Mouse (Mus musculus): ENCODE results near the gene Rpp25. TPM values are rescaled to one million over a fixed set of nuclear protein-coding genes. Genes with fewer than 3 reads are reported as not detected.

Rpp25 gene
- polyA plus RNA-seq, 1 experiment from 2014 or later: 4.2 TPM

DNA sequence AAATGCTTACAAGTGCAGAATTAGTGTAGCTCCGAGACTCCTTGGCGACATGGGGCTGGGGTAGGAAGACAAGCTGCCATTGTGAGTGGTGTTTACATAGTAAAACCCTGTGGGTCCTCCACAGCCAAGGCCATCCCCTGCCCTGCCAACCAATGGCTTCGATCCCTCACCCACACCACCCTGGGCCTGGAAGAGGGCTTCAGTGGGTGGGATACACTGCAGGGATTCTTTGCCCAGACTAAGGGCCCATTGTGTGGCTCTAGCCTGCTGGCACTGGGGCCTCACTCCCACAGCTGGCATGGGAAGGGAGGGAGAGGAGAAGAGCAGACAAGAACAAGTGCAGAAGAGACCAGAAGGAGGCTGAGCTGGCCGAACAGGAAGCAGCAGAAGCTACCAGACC lies 34.9 kb upstream of the Rpp25 start:
- DNase-seq (ENCODE audit: low spot score): no peak
- TF ChIP-seq CTCF (IDR thresholded peaks at IDR 0.05; ENCODE audit: low read depth): no peak

DNA sequence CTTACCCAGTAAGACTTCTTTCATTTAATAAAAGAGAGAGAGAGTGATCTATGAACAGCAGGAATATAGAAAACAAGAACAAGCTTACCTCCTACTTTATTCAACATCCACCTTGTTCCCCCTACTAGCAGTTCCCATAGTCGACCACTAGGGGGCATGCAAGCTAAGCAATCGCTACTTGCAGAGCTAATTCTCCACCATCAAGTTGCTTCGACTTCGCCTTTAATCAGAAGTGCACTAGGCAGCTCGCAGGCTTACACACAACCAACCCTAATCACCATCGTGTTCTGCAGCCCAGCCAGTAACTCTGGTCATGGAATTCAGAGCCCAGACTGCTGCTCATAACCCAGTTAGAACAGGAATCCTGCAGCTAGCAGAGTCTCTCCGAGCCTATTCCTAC lies 18.1 kb upstream of the Rpp25 start:
- Histone ChIP-seq H3K9ac (ENCODE audit: low read depth, low read length) (no peak overlapping the region), H3K27me3 (ENCODE audit: insufficient read depth, low read length) (no peaks in the 10 kb centered on the region), H3K27ac (no peak overlapping the region), H3K36me3 (ENCODE audit: insufficient read depth, low read length) (no peaks in the 10 kb centered on the region), H3K4me1 (replicated peaks; ENCODE audit: insufficient read depth, low read length) (no peaks in the 10 kb centered on the region), H3K4me2 (ENCODE audit: low read length) (no peak overlapping the region), H3K9me3 (replicated peaks; ENCODE audit: low read length) (no peaks in the 10 kb centered on the region), H3K4me3 (replicated peaks; ENCODE audit: low read depth, low read length) (no peak overlapping the region)
- ATAC-seq (replicated peaks; ENCODE audit: low FRiP score, low read depth) (no peak; the same call in 1 of the 2 replicates), DNase-seq (ENCODE audit: low spot score) (peak; percentile 91)
- WGBS: 12% methylated on average over 7 of the region's 7 CpGs
- TF ChIP-seq CTCF (IDR thresholded peaks at IDR 0.05; ENCODE audit: low read depth): peak; percentile 97

More for the DNA sequence above, 34.9 kb upstream of the Rpp25 start:
- Histone ChIP-seq H3K27ac (no peak overlapping the region), H3K4me2 (ENCODE audit: low read length) (no peak overlapping the region), H3K4me1 (replicated peaks; ENCODE audit: insufficient read depth, low read length) (no peaks in the 10 kb centered on the region), H3K9me3 (replicated peaks; ENCODE audit: low read length) (no peaks in the 10 kb centered on the region), H3K27me3 (ENCODE audit: insufficient read depth, low read length) (no peaks in the 10 kb centered on the region), H3K4me3 (replicated peaks; ENCODE audit: low read depth, low read length) (no peak overlapping the region), H3K36me3 (ENCODE audit: insufficient read depth, low read length) (no peaks in the 10 kb centered on the region), H3K9ac (ENCODE audit: low read depth, low read length) (no peak overlapping the region)
- no peak for ATAC-seq (replicated peaks; ENCODE audit: low FRiP score, low read depth)
- 81% methylated on average over 4 of the region's 4 CpGs for WGBS

- H3K9me3 ChIP-seq (replicated peaks; ENCODE audit: low read length): no peaks in the 10 kb centered on the region
- no peaks in the 10 kb centered on the region for H3K27me3 ChIP-seq (ENCODE audit: insufficient read depth, low read length)
- 61% methylated on average over 7 of the region's 7 CpGs for WGBS
- no peak overlapping the region for H3K4me3 ChIP-seq (replicated peaks; ENCODE audit: low read depth, low read length)
- H3K4me1 ChIP-seq (replicated peaks; ENCODE audit: insufficient read depth, low read length): no peaks in the 10 kb centered on the region
- H3K9ac ChIP-seq (ENCODE audit: low read depth, low read length): no peak overlapping the region
- ATAC-seq (replicated peaks; ENCODE audit: low FRiP score, low read depth): no peak
- DNase-seq (ENCODE audit: low spot score): no peak
- H3K27ac ChIP-seq: no peak overlapping the region
- no peaks in the 10 kb centered on the region for H3K36me3 ChIP-seq (ENCODE audit: insufficient read depth, low read length)
- no peak overlapping the region for H3K4me2 ChIP-seq (ENCODE audit: low read length)
- no peak for TF ChIP-seq CTCF (IDR thresholded peaks at IDR 0.05; ENCODE audit: low read depth)
Measured at GRCm38 (mm10) chr9:57487807-57488206, 16.0 kb upstream of the Rpp25 start.

- H3K4me1 ChIP-seq (replicated peaks; ENCODE audit: insufficient read depth, low read length): no peaks in the 10 kb centered on the region
- no peak for TF ChIP-seq CTCF (IDR thresholded peaks at IDR 0.05; ENCODE audit: low read depth)
- no peak for ATAC-seq (replicated peaks; ENCODE audit: low FRiP score, low read depth)
- no peak for DNase-seq (ENCODE audit: low spot score)
- H3K27ac ChIP-seq: no peak overlapping the region
- H3K27me3 ChIP-seq (ENCODE audit: insufficient read depth, low read length): no peaks in the 10 kb centered on the region
- H3K36me3 ChIP-seq (ENCODE audit: insufficient read depth, low read length): no peaks in the 10 kb centered on the region
- 92% methylated on average over 2 of the region's 2 CpGs for WGBS
- no peak overlapping the region for H3K4me3 ChIP-seq (replicated peaks; ENCODE audit: low read depth, low read length)
- no peaks in the 10 kb centered on the region for H3K9me3 ChIP-seq (replicated peaks; ENCODE audit: low read length)
- no peak overlapping the region for H3K4me2 ChIP-seq (ENCODE audit: low read length)
- H3K9ac ChIP-seq (ENCODE audit: low read depth, low read length): no peak overlapping the region
Measured at GRCm38 (mm10) chr9:57493532-57493931, 10.3 kb upstream of the Rpp25 start.

DNA sequence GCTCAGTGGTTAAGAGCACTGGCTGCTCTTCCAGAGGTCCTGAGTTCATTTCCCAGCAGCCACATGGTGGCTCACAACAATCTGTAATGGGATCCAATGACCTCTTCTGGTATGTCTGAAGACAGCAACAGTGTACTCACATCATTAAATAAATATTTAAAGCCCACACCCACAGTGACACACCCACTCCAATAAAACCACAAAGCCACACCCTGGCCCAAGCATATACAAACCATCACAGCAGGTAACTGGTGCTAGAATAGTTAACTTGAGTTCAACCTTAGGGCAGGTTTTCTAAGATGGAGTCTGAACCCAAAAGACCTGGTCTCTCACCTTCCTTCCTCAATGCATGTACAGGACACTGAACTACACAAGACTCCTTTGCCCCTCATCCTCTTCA lies 8.9 kb upstream of the Rpp25 start:
- H3K9me3 ChIP-seq (replicated peaks; ENCODE audit: low read length): no peaks in the 10 kb centered on the region
- H3K4me3 ChIP-seq (replicated peaks; ENCODE audit: low read depth, low read length): no peak overlapping the region
- no peak overlapping the region for H3K9ac ChIP-seq (ENCODE audit: low read depth, low read length)
- no peaks in the 10 kb centered on the region for H3K27me3 ChIP-seq (ENCODE audit: insufficient read depth, low read length)
- no peak overlapping the region for H3K27ac ChIP-seq
- DNase-seq (ENCODE audit: low spot score): no peak
- H3K36me3 ChIP-seq (ENCODE audit: insufficient read depth, low read length): no peaks in the 10 kb centered on the region
- no peaks in the 10 kb centered on the region for H3K4me1 ChIP-seq (replicated peaks; ENCODE audit: insufficient read depth, low read length)
- ATAC-seq (replicated peaks; ENCODE audit: low FRiP score, low read depth): no peak
- no peak overlapping the region for H3K4me2 ChIP-seq (ENCODE audit: low read length)
- no peak for TF ChIP-seq CTCF (IDR thresholded peaks at IDR 0.05; ENCODE audit: low read depth)

DNA sequence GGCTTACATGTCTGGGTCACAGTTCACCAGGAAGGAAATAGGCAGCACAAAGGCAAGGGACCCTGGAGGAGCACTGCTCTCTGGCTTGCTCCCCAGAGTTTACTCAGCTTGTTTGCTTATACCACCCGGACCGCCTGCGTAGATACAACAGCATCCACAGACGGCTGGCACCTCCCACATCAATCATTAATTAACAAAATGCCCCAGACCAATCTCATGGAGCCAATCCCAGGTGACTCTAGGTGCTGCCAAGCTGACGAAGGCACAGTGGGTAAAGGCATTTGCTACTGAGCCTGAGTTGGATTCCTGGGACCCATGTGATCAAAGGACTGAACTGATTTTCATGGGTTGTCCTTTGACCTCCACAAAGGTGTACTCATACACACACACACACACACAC lies 6.6 kb upstream of the Rpp25 start:
- 49% methylated on average over 5 of the region's 5 CpGs for WGBS
- Histone ChIP-seq H3K9ac (ENCODE audit: low read depth, low read length) (no peak overlapping the region), H3K27ac (no peak overlapping the region), H3K9me3 (replicated peaks; ENCODE audit: low read length) (no peaks in the 10 kb centered on the region), H3K27me3 (ENCODE audit: insufficient read depth, low read length) (peaks cover 2% of the 10 kb centered on the region; the same call in 1 of the 2 replicates), H3K36me3 (ENCODE audit: insufficient read depth, low read length) (no peaks in the 10 kb centered on the region), H3K4me2 (ENCODE audit: low read length) (no peak overlapping the region), H3K4me1 (replicated peaks; ENCODE audit: insufficient read depth, low read length) (no peaks in the 10 kb centered on the region), H3K4me3 (replicated peaks; ENCODE audit: low read depth, low read length) (no peak overlapping the region)
- TF ChIP-seq CTCF (IDR thresholded peaks at IDR 0.05; ENCODE audit: low read depth): no peak
- ATAC-seq (replicated peaks; ENCODE audit: low FRiP score, low read depth) (no peak), DNase-seq (ENCODE audit: low spot score) (no peak)

DNA sequence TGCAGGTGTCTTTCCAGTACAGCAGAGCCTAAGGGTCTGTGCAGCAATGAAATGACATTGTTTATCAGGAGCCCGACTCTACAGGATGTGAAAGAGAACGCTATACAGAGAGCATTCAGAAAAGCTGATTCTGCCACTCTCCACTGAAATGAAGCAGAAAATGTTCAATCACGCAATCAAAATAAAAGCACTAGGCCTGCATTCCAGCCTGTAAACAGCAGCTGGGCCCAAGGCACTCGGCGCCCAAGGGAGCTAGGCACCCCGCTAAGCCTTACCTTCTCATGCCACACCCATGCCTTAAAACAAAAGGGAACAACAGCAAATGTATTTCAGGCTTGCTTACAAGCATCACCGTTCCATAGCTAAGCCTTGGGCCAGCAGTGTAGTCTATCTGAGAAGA lies 5.3 kb upstream of the Rpp25 start:
- H3K4me3 ChIP-seq (replicated peaks; ENCODE audit: low read depth, low read length): no peak overlapping the region
- WGBS: 70% methylated on average over 7 of the region's 7 CpGs
- TF ChIP-seq CTCF (IDR thresholded peaks at IDR 0.05; ENCODE audit: low read depth): no peak

More for the DNA sequence above, 5.3 kb upstream of the Rpp25 start:
- DNase-seq (ENCODE audit: low spot score) (no peak), ATAC-seq (replicated peaks; ENCODE audit: low FRiP score, low read depth) (no peak)
- H3K27me3 ChIP-seq (ENCODE audit: insufficient read depth, low read length): peaks cover 15% of the 10 kb centered on the region
- H3K27ac ChIP-seq: no peak overlapping the region
- H3K4me1 ChIP-seq (replicated peaks; ENCODE audit: insufficient read depth, low read length): peaks cover 12% of the 10 kb centered on the region; the same call in 1 of the 2 replicates
- H3K9ac ChIP-seq (ENCODE audit: low read depth, low read length): no peak overlapping the region
- no peaks in the 10 kb centered on the region for H3K36me3 ChIP-seq (ENCODE audit: insufficient read depth, low read length)
- H3K4me2 ChIP-seq (ENCODE audit: low read length): no peak overlapping the region
- H3K9me3 ChIP-seq (replicated peaks; ENCODE audit: low read length): no peaks in the 10 kb centered on the region

Data from kidney, postnatal 0 days (tissue).